In genomic region chr14:46564998-46565397, GRCm38 (mm10) we compare ENCODE assay signal across 7 mouse cellular contexts.
A peak's percentile ranks its signal among the peaks of the same experiment; 100 is the strongest.
DNase-seq lines count a peak whose midpoint lies in the region; ATAC-seq and TF ChIP-seq lines count a peak whose summit lies in the region.

No protein-coding gene starts in this region.

- H3K27me3 ChIP-seq in testis, adult 2 months (ENCODE audit: control insufficient read depth, insufficient read depth, low read length) = no peaks in the 10 kb centered on the region
- no peaks in the 10 kb centered on the region for H3K27me3 ChIP-seq in embryonic facial prominence, embryonic 11.5 days (ENCODE audit: control insufficient read depth, insufficient read depth, low read length)
- H3K27me3 ChIP-seq in limb, embryonic 10.5 days (ENCODE audit: low read depth, poor library complexity, severe bottlenecking) = peaks cover 17% of the 10 kb centered on the region; the same call in 1 of the 2 replicates

- no peaks in the 10 kb centered on the region for H3K4me1 ChIP-seq in testis, adult 2 months (ENCODE audit: control insufficient read depth, insufficient read depth, low read length)
- 0 out of 2 replicates have a peak, but pooled peaks cover 2% of the 10 kb centered on the region for H3K4me1 ChIP-seq in embryonic facial prominence, embryonic 11.5 days (ENCODE audit: control insufficient read depth, insufficient read depth, low read length)
- H3K4me1 ChIP-seq in limb, embryonic 10.5 days = peaks cover 43% of the 10 kb centered on the region

- no peak overlapping the region for H3K4me3 ChIP-seq in testis, adult 2 months (ENCODE audit: control insufficient read depth, low read depth, low read length)
- H3K4me3 ChIP-seq in embryonic facial prominence, embryonic 11.5 days (ENCODE audit: low read depth, low read length) = no peak overlapping the region
- H3K4me3 ChIP-seq in limb, embryonic 10.5 days = no peak overlapping the region

- TF ChIP-seq CTCF in testis, adult 2 months (IDR thresholded peaks at IDR 0.05; ENCODE audit: control insufficient read depth, insufficient read depth, insufficient replicate concordance, low read depth, low read length) = 0 out of 2 replicates have a peak, but pooled peaks have one; percentile 4

- DNase-seq in testis, postnatal 14 days (ENCODE audit: low spot score) = no peak
- peak; percentile 58 for DNase-seq in adipocyte (ENCODE audit: low spot score)
- peak; percentile 82 for DNase-seq in embryonic facial prominence, embryonic 11.5 days (ENCODE audit: low spot score)
- DNase-seq in induced T-regulatory cell, adult 2 months (ENCODE audit: low read depth) = peak; percentile 7
- DNase-seq in limb, embryonic 10.5 days (ENCODE audit: low spot score) = peak; percentile 68
- peak; percentile 21 for DNase-seq in retina, postnatal 7 days (ENCODE audit: low read depth, low spot score)

- no peaks in the 10 kb centered on the region for H3K9me3 ChIP-seq in embryonic facial prominence, embryonic 11.5 days (replicated peaks; ENCODE audit: control insufficient read depth, low read length)
- H3K9me3 ChIP-seq in limb, embryonic 10.5 days (replicated peaks) = no peaks in the 10 kb centered on the region

- H3K27ac ChIP-seq in testis, adult 2 months (ENCODE audit: control insufficient read depth, insufficient read depth, low read depth, low read length) = no peak overlapping the region
- H3K27ac ChIP-seq in embryonic facial prominence, embryonic 11.5 days (replicated peaks; ENCODE audit: low read depth, low read length) = no peak overlapping the region
- no peak overlapping the region for H3K27ac ChIP-seq in limb, embryonic 10.5 days

- ATAC-seq in embryonic facial prominence, embryonic 11.5 days (replicated peaks; ENCODE audit: insufficient number of reproducible peaks, low FRiP score, low TSS enrichment, low read depth) = no peak

- no peak overlapping the region for H3K9ac ChIP-seq in embryonic facial prominence, embryonic 11.5 days (replicated peaks; ENCODE audit: low read length)

- no peaks in the 10 kb centered on the region for H3K36me3 ChIP-seq in testis, adult 2 months (ENCODE audit: control insufficient read depth, insufficient read depth, low read length)
- H3K36me3 ChIP-seq in embryonic facial prominence, embryonic 11.5 days (replicated peaks; ENCODE audit: control insufficient read depth, insufficient read depth, low read depth, low read length) = no peaks in the 10 kb centered on the region
- no peaks in the 10 kb centered on the region for H3K36me3 ChIP-seq in limb, embryonic 10.5 days

- WGBS in embryonic facial prominence, embryonic 11.5 days = 13% methylated on average over 3 of the region's 3 CpGs
- WGBS in limb, embryonic 10.5 days = 13% methylated on average over 3 of the region's 3 CpGs

- H3K4me2 ChIP-seq in embryonic facial prominence, embryonic 11.5 days (ENCODE audit: low read depth, low read length) = no peak overlapping the region

- no peak for TF ChIP-seq POLR2A in testis, adult 2 months (IDR thresholded peaks at IDR 0.05; ENCODE audit: control insufficient read depth, low read depth, low read length)
